Mouse (Mus musculus): ENCODE measurements around the gene Psrc1. TPM values are rescaled to one million over a fixed set of nuclear protein-coding genes. Genes with fewer than 3 reads are reported as not detected.

Gene Psrc1
- polyA plus RNA-seq, 1 experiment from 2014 or later: 117 TPM

DNA sequence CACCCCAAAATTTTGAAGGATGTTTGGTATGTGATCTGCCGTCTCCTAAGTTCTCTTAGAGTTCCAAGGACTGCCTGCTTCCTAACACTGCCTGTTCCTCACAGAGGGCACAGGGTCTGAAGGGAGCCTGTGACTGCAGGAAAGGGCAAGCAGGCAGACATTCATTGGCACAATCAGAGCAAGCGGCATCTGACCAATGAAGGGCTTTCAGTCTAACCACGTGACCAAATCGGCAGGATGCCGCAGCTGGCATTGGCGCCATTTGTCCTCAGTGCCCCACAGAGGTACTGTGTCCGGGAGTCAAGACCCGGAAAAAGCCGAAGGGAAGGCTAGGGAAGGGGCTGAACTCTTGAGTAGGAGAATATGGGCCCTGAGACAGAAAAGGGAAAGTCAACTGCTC is 16.5 kb upstream of the Psrc1 start:
- H3K4me1 ChIP-seq: peaks cover 28% of the 10 kb centered on the region
- no peaks in the 10 kb centered on the region for H3K27me3 ChIP-seq (ENCODE audit: poor library complexity, severe bottlenecking)
- no peaks in the 10 kb centered on the region for H3K36me3 ChIP-seq (replicated peaks)
- WGBS: 56% methylated on average over 9 of the region's 9 CpGs
- no peaks in the 10 kb centered on the region for H3K9me3 ChIP-seq
- H3K27ac ChIP-seq: peak overlapping the region; percentile 44; the same call in 1 of the 2 replicates
- no peak for DNase-seq (ENCODE audit: extremely low spot score, low spot score)
- H3K4me3 ChIP-seq: peak overlapping the region; percentile 12; the same call in 1 of the 2 replicates

DNA sequence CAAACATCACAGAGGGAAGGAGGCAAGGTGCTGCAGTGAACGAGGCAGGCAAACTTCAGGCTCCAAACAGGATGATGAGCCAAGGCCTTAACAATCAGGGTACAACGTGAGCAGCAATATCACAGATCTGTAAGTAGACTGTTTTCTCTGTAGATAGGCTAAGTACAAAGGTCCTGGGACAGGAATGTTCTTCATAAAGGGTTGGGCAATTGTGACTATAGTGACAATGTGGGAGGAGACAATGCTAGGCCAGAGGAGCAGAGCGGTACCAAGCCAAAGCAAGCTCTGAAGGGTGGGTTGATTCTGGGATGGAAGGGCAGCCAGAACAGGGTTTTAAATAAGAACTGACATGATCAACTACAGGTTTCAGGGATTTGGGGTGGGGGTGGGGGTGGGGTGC is 15.8 kb upstream of the Psrc1 start:
- 90% methylated on average over 3 of the region's 3 CpGs for WGBS
- Histone ChIP-seq H3K9me3 (no peaks in the 10 kb centered on the region), H3K4me3 (no peak overlapping the region), H3K4me1 (peaks cover 24% of the 10 kb centered on the region), H3K27me3 (ENCODE audit: poor library complexity, severe bottlenecking) (no peaks in the 10 kb centered on the region), H3K27ac (no peak overlapping the region), H3K36me3 (replicated peaks) (no peaks in the 10 kb centered on the region)
- no peak for DNase-seq (ENCODE audit: extremely low spot score, low spot score)

DNA sequence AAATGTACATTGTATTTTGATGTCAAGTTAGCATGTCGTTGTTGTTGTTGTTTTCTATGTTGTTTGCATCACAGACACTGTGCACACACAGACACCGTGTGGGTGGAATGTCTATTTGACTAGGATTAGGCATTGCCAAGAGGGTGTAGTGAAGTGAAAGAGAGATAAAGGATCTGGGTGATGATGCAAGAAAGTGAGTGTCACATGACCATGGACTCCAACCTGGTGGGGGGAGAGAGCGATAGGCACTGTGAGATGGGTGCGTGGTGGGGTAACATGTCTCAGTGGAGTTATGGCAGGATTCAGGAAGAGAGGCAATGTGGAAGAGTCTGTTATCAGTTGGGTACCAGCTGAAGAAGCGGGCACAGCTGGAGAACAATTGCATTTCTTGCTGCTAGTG is 14.9 kb upstream of the Psrc1 start:
- Histone ChIP-seq H3K9me3 (no peaks in the 10 kb centered on the region), H3K27me3 (ENCODE audit: poor library complexity, severe bottlenecking) (no peaks in the 10 kb centered on the region), H3K27ac (no peak overlapping the region), H3K36me3 (replicated peaks) (no peaks in the 10 kb centered on the region), H3K4me3 (no peak overlapping the region), H3K4me1 (peaks cover 22% of the 10 kb centered on the region)
- WGBS: 79% methylated on average over 5 of the region's 5 CpGs
- DNase-seq (ENCODE audit: extremely low spot score, low spot score): no peak

DNA sequence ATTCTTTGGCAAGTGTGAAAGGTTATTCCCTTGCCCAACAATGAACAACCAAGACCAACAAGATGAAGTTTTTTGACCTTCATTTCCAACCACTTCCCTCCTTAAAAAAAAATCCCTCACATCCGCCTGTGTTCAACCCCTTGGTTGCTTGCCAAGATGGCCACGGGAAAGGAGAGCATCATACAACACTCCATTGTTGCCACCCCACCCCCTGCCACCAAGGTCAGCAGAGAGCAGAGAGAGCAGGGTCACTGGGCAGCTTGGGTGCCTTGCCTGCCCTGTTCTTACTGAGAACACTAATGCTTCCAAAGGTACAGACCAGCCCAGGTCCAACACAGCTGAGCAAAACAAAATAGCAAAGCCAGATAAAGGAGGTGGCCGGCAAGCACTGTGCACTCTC is 11.4 kb upstream of the Psrc1 start:
- H3K4me3 ChIP-seq: no peak overlapping the region
- no peak overlapping the region for H3K27ac ChIP-seq
- WGBS: 76% methylated on average over 3 of the region's 3 CpGs
- no peaks in the 10 kb centered on the region for H3K36me3 ChIP-seq (replicated peaks)
- no peaks in the 10 kb centered on the region for H3K9me3 ChIP-seq
- H3K4me1 ChIP-seq: peaks cover 4% of the 10 kb centered on the region
- H3K27me3 ChIP-seq (ENCODE audit: poor library complexity, severe bottlenecking): no peaks in the 10 kb centered on the region
- no peak for DNase-seq (ENCODE audit: extremely low spot score, low spot score)

DNA sequence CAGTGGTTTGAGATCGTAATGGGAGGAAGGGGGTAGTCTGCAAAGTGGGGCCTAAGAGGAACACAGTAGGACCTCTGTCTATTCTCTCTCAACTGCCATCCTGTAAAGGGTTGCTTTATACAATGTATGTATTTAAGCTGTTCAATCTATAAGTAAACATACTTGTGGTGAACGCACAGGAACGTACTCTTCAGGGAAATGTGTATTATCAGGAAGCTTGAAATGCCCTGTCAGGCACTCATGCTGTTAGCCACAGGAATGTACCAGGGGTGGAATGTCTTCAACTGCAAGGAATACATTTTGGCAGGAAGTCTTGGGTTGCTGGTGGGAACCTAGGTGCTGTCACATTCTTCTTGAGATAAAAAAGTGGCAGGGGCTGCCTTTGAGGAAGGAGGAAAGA is 10.9 kb upstream of the Psrc1 start:
- DNase-seq (ENCODE audit: extremely low spot score, low spot score): no peak
- WGBS: 85% methylated on average over 3 of the region's 3 CpGs
- no peaks in the 10 kb centered on the region; the same call in 1 of the 2 replicates for H3K4me1 ChIP-seq
- no peak overlapping the region for H3K4me3 ChIP-seq
- no peaks in the 10 kb centered on the region for H3K36me3 ChIP-seq (replicated peaks)
- H3K27me3 ChIP-seq (ENCODE audit: poor library complexity, severe bottlenecking): no peaks in the 10 kb centered on the region
- no peaks in the 10 kb centered on the region for H3K9me3 ChIP-seq
- H3K27ac ChIP-seq: no peak overlapping the region

DNA sequence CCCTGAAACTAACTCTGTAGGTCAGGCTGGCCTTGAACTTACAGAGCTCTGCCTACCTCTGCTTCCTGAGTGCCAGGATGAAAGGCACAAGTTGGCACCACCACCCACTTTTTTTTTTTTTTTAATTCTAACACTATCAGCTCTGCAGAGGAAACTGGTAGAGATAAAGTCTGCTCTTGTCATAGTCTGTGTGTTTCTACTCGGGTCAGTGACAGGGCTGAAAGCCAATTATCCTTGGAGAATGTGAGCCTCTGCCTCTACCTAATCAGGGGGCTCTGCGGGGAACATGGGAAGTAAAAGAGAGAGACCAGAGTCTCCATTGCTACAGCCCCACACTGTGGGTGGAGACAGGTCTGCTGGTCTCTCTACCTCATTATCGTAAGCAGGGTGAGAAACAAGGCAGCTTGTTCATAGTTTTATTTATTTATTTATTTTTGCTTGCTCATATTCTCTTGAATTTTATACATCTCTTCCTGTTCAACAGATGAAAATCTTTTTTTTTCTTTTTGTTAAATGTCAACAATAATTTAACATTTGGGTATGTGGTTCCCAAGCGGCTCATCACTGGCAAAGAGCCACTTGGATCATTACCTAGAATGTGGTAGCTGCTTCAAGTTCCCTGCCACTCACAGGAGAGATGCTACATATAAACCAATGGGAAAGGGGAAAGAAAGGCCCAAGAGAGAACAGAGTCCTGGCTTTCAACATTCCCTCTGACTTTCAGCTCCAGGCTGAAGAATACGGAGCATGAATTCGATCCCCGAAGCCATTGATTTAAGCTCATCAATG is 4.6 kb upstream of the Psrc1 start:
- Histone ChIP-seq H3K9me3 (no peaks in the 10 kb centered on the region), H3K27ac (no peak overlapping the region), H3K27me3 (ENCODE audit: poor library complexity, severe bottlenecking) (no peaks in the 10 kb centered on the region), H3K36me3 (replicated peaks) (no peaks in the 10 kb centered on the region), H3K4me1 (peaks cover 24% of the 10 kb centered on the region), H3K4me3 (no peak overlapping the region)
- no peak for DNase-seq (ENCODE audit: extremely low spot score, low spot score)
- 74% methylated on average over 7 of the region's 7 CpGs for WGBS

DNA sequence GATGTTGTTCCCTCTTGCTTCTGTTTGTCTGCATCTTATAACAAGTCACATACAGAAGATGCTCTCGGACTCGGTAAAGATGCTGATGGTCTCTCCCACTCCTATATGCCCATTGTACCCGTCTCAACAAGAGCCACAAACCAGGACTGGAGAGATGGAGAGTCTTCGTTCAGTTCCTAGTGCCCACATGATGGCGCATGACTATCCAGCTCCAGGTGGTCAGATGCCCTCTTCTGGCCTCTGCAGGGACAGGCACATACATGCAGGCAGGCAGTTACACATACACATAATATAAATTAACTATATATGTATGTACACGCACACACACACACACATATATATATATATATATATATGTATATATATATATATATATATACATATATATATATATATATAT is 2.9 kb upstream of the Psrc1 start:
- 74% methylated on average over 6 of the region's 6 CpGs for WGBS
- Histone ChIP-seq H3K27ac (no peak overlapping the region), H3K4me1 (peaks cover 38% of the 10 kb centered on the region), H3K9me3 (no peaks in the 10 kb centered on the region), H3K27me3 (ENCODE audit: poor library complexity, severe bottlenecking) (no peaks in the 10 kb centered on the region), H3K36me3 (replicated peaks) (peaks cover 9% of the 10 kb centered on the region), H3K4me3 (no peak overlapping the region)
- DNase-seq (ENCODE audit: extremely low spot score, low spot score): no peak

DNA sequence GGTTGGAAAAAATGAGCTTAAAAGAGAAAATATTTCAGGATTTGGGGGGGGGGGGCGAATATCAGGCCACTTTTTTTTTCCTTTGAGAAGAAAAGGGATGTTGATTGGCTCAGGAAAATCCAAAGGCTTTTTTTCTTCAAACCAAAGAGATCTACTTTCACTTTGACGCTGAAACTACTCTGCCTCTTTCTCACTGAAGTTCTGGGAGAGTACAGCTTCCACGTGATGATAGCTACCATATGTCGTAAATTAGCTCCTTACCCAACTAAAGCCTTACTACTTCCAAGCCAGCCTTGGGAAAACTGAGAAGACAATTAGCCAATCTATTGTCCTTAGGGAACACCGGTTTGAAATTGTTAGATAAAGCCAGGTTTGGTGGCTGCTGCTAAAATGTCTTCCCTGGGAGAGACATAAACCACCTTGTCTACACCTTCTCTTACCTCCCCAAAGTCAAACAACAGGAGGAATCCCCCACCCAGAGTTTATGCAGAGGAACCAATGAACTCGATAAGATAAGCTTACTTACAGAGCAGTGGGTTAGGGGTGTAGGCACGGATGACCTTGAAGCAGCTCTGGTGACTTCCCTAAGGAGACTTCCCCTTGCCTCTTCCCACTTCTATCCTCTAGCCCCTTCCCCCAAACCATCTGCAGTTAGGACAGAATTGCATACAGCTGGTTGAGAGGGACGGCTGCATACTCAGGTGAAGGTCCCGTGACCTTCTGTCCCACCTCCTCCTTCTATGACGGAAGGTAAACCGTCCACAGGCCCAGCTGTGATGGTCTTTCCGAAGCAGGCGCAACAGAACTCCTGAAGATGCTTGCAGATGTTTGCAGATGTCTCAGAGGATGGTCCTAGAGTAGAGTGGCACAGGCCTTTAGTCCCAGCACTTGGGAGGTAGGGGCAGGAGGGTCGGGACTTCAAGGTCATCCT is 1.4 kb upstream of the Psrc1 start:
- 72% methylated on average over 14 of the region's 14 CpGs for WGBS
- Histone ChIP-seq H3K4me3 (peak overlapping the region; percentile 69), H3K36me3 (replicated peaks) (peaks cover 24% of the 10 kb centered on the region), H3K27me3 (ENCODE audit: poor library complexity, severe bottlenecking) (no peaks in the 10 kb centered on the region), H3K9me3 (no peaks in the 10 kb centered on the region), H3K27ac (peak overlapping the region; percentile 90), H3K4me1 (peaks cover 43% of the 10 kb centered on the region)
- no peak for DNase-seq (ENCODE audit: extremely low spot score, low spot score)

DNA sequence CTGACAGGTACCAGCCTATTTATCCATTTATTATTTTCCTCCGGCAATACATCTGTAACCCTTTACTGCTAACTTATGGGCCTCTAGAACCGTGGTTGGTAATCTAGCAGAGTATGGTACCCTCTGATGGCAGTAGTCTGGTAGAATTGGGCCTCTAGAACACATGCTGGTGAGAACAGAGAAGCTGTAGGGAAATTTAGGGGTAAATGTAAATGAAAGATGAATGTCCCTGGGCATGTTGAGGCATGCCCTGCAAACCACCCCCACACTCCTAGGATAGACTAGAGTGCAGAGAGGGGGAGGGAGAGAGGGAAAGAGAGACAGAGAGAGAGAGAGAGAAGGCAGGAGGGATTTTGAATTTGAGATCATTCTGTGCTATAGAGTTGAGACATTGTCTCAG is 786 bp downstream of the Psrc1 start:
- Histone ChIP-seq H3K4me3 (peak overlapping the region; percentile 69), H3K27ac (peak overlapping the region; percentile 90), H3K4me1 (peaks cover 56% of the 10 kb centered on the region), H3K9me3 (no peaks in the 10 kb centered on the region), H3K36me3 (replicated peaks) (peaks cover 41% of the 10 kb centered on the region), H3K27me3 (ENCODE audit: poor library complexity, severe bottlenecking) (no peaks in the 10 kb centered on the region)
- 48% methylated on average over 2 of the region's 2 CpGs for WGBS
- no peak for DNase-seq (ENCODE audit: extremely low spot score, low spot score)

DNA sequence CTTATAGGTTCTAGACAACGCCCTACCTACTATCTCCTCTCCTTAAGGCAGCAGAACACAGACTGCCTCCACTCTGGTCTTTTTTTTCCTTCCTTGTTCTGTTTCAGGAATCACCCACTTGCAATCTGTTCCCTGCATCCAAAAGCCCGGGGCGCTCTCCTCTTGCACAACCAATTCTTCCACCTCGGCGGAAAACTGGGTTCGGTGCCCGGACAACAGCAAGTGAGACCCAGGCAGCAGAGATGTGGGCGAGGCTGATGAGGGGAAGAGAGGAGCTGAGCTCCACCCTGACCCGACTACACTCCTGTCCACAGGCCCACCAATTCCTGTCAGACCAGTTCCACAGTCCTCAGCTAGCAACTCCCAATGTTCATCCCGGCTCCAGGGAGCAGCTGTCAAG is 2.5 kb downstream of the Psrc1 start:
- H3K27ac ChIP-seq: no peak overlapping the region
- peaks cover 56% of the 10 kb centered on the region for H3K4me1 ChIP-seq
- 93% methylated on average over 10 of the region's 10 CpGs for WGBS

DNA sequence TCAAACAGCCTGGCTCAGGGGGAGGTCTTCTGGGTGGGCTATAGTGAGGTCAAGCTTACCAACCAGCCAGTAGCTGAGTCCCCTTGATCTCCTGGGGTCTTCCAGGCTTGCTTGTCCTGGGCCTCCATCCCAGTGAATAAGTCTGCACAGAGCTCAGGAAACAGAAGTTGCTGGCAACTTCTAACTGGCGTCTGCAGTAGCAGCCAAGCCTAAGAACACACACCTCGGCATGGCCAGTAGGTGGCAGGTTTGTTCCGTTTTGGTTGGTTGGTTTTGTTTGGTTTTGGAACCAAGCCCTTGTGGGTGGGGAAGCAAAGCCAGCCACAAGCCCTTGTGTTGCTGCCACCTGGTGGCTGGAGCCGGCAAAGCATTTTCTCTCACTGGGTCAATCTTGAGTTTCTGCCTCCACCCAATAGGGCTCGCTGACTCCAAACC is 5.5 kb downstream of the Psrc1 start:
- no peaks in the 10 kb centered on the region for H3K27me3 ChIP-seq (ENCODE audit: poor library complexity, severe bottlenecking)

More for the DNA sequence above, 2.5 kb downstream of the Psrc1 start:
- H3K4me3 ChIP-seq: no peak overlapping the region
- DNase-seq (ENCODE audit: extremely low spot score, low spot score): no peak
- H3K36me3 ChIP-seq (replicated peaks): peaks cover 47% of the 10 kb centered on the region
- no peaks in the 10 kb centered on the region for H3K9me3 ChIP-seq
- H3K27me3 ChIP-seq (ENCODE audit: poor library complexity, severe bottlenecking): no peaks in the 10 kb centered on the region

DNA sequence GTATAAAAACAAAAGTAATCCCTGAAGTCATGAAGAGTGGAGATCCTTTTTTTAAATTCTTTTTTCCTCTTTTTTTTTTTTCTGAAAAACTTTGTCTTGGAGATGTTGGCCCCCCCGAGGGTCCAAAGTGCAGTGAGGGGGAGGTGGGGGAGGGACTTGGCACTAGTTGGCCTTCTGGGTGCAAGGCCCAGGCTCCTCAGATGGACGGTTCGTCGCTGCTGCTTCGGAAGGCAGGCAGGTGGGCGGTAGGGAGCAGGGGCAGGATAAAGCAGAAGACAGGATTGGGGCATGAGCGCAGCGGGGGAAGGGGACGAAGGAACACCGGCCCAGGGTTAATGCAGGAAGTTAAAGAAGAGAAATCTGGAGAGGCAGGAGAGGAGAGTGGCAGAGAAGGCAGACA is 8.7 kb downstream of the Psrc1 start:
- no peak for DNase-seq (ENCODE audit: extremely low spot score, low spot score)
- Histone ChIP-seq H3K4me3 (0 out of 2 replicates have a peak overlapping the region, but pooled peaks have one; percentile 3), H3K4me1 (peaks cover 36% of the 10 kb centered on the region), H3K27me3 (ENCODE audit: poor library complexity, severe bottlenecking) (no peaks in the 10 kb centered on the region), H3K9me3 (no peaks in the 10 kb centered on the region), H3K36me3 (replicated peaks) (peaks cover 84% of the 10 kb centered on the region), H3K27ac (peak overlapping the region; percentile 48; the same call in 1 of the 2 replicates)
- WGBS: 19% methylated on average over 10 of the region's 10 CpGs

More for the DNA sequence above, 5.5 kb downstream of the Psrc1 start:
- peak; percentile 96 for DNase-seq (ENCODE audit: extremely low spot score, low spot score)
- 2% methylated on average over 5 of the region's 5 CpGs for WGBS
- Histone ChIP-seq H3K4me3 (peak overlapping the region; percentile 3; the same call in 1 of the 2 replicates), H3K9me3 (no peaks in the 10 kb centered on the region), H3K27ac (peak overlapping the region; percentile 72), H3K36me3 (replicated peaks) (peaks cover 77% of the 10 kb centered on the region), H3K4me1 (peaks cover 55% of the 10 kb centered on the region)
